Mouse (Mus musculus): ENCODE results near the gene Cnr1. TPM values are rescaled to one million over a fixed set of nuclear protein-coding genes. Genes with fewer than 3 reads are reported as not detected.

The Cnr1 gene
- total RNA-seq (2021), result 1 to 10 TPM; 4.3 TPM
- long read RNA-seq, experiment 1, full-length matches to known transcripts, result 1 of 2 reads
- long read RNA-seq, experiment 1, partial matches to known transcripts, result 0 of 2 reads
- long read RNA-seq, experiment 1, other reads (novel, unspliced or antisense), result 1 of 2 reads
- long read RNA-seq, experiment 2, full-length matches to known transcripts, result 1 of 2 reads
- long read RNA-seq, experiment 2, partial matches to known transcripts, result 0 of 2 reads
- long read RNA-seq, experiment 2, other reads (novel, unspliced or antisense), result 1 of 2 reads

GRCm38 (mm10) chr4:33924234-33924888, at the start of gene Cnr1:
Cnr1 (plus strand) TSS chr4:33924593.
- DNase-seq, result peak; percentile 74

GRCm38 (mm10) chr4:33879944-33880343, 44.4 kb upstream of the Cnr1 start:
- no peak for DNase-seq

GRCm38 (mm10) chr4:33886026-33886425, 38.4 kb upstream of the Cnr1 start:
- DNase-seq, result no peak

- no peak for DNase-seq
Measured at GRCm38 (mm10) chr4:33889976-33890375, 34.4 kb upstream of the Cnr1 start.

- no peak for DNase-seq
Measured at GRCm38 (mm10) chr4:33892178-33892869, 32.1 kb upstream of the Cnr1 start.

- DNase-seq, result no peak
Measured at GRCm38 (mm10) chr4:33893841-33894240, 30.6 kb upstream of the Cnr1 start.

GRCm38 (mm10) chr4:33895046-33895445, 29.3 kb upstream of the Cnr1 start:
- DNase-seq, result no peak

- no peak for DNase-seq
Measured at GRCm38 (mm10) chr4:33895491-33895890, 28.9 kb upstream of the Cnr1 start.

- DNase-seq, result no peak
Measured at GRCm38 (mm10) chr4:33901659-33902058, 22.7 kb upstream of the Cnr1 start.

- no peak for DNase-seq
Measured at GRCm38 (mm10) chr4:33903812-33904340, 20.5 kb upstream of the Cnr1 start.

GRCm38 (mm10) chr4:33904826-33905225, 19.6 kb upstream of the Cnr1 start:
- no peak for DNase-seq

- DNase-seq, result no peak
Measured at GRCm38 (mm10) chr4:33908786-33909185, 15.6 kb upstream of the Cnr1 start.

- DNase-seq, result no peak
Measured at GRCm38 (mm10) chr4:33915730-33916129, 8.7 kb upstream of the Cnr1 start.

- no peak for DNase-seq
Measured at GRCm38 (mm10) chr4:33920807-33921206, 3.6 kb upstream of the Cnr1 start.

GRCm38 (mm10) chr4:33923151-33923760, 1.1 kb upstream of the Cnr1 start:
- DNase-seq, result no peak

GRCm38 (mm10) chr4:33923761-33924233, 596 bp upstream of the Cnr1 start:
- DNase-seq, result peak; percentile 25

- DNase-seq, result no peak
Measured at GRCm38 (mm10) chr4:33924889-33925245, 474 bp downstream of the Cnr1 start.

- no peak for DNase-seq
Measured at GRCm38 (mm10) chr4:33925489-33925888, 1.1 kb downstream of the Cnr1 start.

GRCm38 (mm10) chr4:33926010-33926409, 1.6 kb downstream of the Cnr1 start:
- no peak for DNase-seq

- DNase-seq, result no peak
Measured at GRCm38 (mm10) chr4:33926730-33927263, 2.4 kb downstream of the Cnr1 start.

- DNase-seq, result no peak
Measured at GRCm38 (mm10) chr4:33927644-33928043, 3.3 kb downstream of the Cnr1 start.

- no peak for DNase-seq
Measured at GRCm38 (mm10) chr4:33928450-33928849, 4.1 kb downstream of the Cnr1 start.
